Mouse (Mus musculus) megakaryocyte, embryonic 14.5 days (primary cell): ENCODE results near the gene Ifnar1.
A peak's percentile ranks its signal among the peaks of the same experiment; 100 is the strongest.

Experiments used
- FLI1 ChIP-seq: IDR thresholded peaks from 2 replicates; pipeline ENCODE4 v1.6.1; 2012; ENCODE audit warnings: low read length, inconsistent platforms, mixed read lengths
- GATA1 ChIP-seq: IDR thresholded peaks from 3 replicates; pipeline ENCODE4 v1.6.1; 2012; ENCODE audit warnings: mixed read lengths, low read length, inconsistent platforms, borderline replicate concordance

GRCm38 (mm10) chr16:91545597-91546281, 60.7 kb downstream of the Ifnar1 start:
- peak; percentile 16; the same call in 1 of the 3 replicates for TF ChIP-seq GATA1
- TF ChIP-seq FLI1: no peak
